Mouse (Mus musculus) midbrain, postnatal 0 days (tissue): ENCODE measurements around the gene Clgn. TPM values are rescaled to one million over a fixed set of nuclear protein-coding genes. Genes with fewer than 3 reads are reported as not detected.
A peak's percentile ranks its signal among the peaks of the same experiment; 100 is the strongest.

ENCODE experiments used
- ATAC-seq: fragments of 200-750 bp; cut with Nextera tagmentation; 2 replicates; pipeline ENCODE4 v1.8.0; 2017; ENCODE audit warnings: moderate number of reproducible peaks, mild to moderate bottlenecking, moderate TSS enrichment, moderate library complexity; ENCODE audit not compliant: low FRiP score
- DNase-seq: peaks from one replicate; pipeline ENCODE4 v3.0.0-alpha.2; 2015; ENCODE audit warnings: low spot score
- H3K27ac ChIP-seq: fragments of 300-500 bp; sonication (generic); 2 replicates; pipeline ENCODE4 v1.5.1; 2014; ENCODE audit warnings: low read depth, mild to moderate bottlenecking, low read length, mixed read lengths
- H3K27me3 ChIP-seq: fragments of 300-500 bp; sonication (generic); 2 replicates; pipeline ENCODE4 v1.6.1; 2014; ENCODE audit warnings: low read length, control low read depth, mixed read lengths; ENCODE audit not compliant: insufficient read depth
- H3K36me3 ChIP-seq: fragments of 300-500 bp; sonication (generic); 2 replicates; pipeline ENCODE4 v1.6.1; 2014; ENCODE audit warnings: low read length, control low read depth, mixed read lengths; ENCODE audit not compliant: insufficient read depth
- H3K4me1 ChIP-seq: fragments of 300-500 bp; sonication (generic); 2 replicates; pipeline ENCODE4 v1.6.1; 2014; ENCODE audit warnings: mild to moderate bottlenecking, control low read depth, antibody characterized with exemption, low read length, mixed read lengths; ENCODE audit not compliant: insufficient read depth
- H3K4me2 ChIP-seq: fragments of 300-500 bp; sonication (generic); 2 replicates; pipeline ENCODE4 v1.6.1; 2014; ENCODE audit warnings: low read depth, mild to moderate bottlenecking, low read length, mixed read lengths; ENCODE audit not compliant: poor library complexity, severe bottlenecking
- H3K4me3 ChIP-seq: fragments of 300-500 bp; sonication (generic); 2 replicates; pipeline ENCODE4 v1.5.1; 2014; ENCODE audit warnings: low read depth, mild to moderate bottlenecking, low read length, moderate library complexity
- H3K9ac ChIP-seq: fragments of 300-500 bp; sonication (generic); replicated peaks from 2 replicates; pipeline ENCODE4 v1.6.1; 2014; ENCODE audit warnings: mild to moderate bottlenecking, low read length, moderate library complexity, mixed read lengths; ENCODE audit not compliant: poor library complexity, severe bottlenecking
- H3K9me3 ChIP-seq: fragments of 300-500 bp; sonication (generic); 2 replicates; pipeline ENCODE4 v1.6.1; 2016; ENCODE audit warnings: low read length, control low read depth
- CTCF ChIP-seq: IDR thresholded peaks from 2 replicates; pipeline ENCODE4 v1.5.1; 2016; ENCODE audit warnings: antibody characterized with exemption, mild to moderate bottlenecking
- WGBS: fragments of 180-500 bp; shearing (Covaris S2); extraction: QIAGEN DNeasy Blood & Tissue Kit; methylation state at CpG from one replicate; pipeline ENCODE4 v1.1.7; 2014; 5-methylcytosine and 5-hydroxymethylcytosine counted together
- polyA plus RNA-seq: library from polyadenylated mRNA; unstranded; fragments of >200 nt; fragmentation: Nextera tagmentation; extraction: Ambion mirVana; gene quantifications from 2 replicates; pipeline ENCODE4 v1.2.1, GENCODE M21; 2015
- total RNA-seq: library from RNA; depleted of rRNA; stranded (reverse); fragments of >200 nt; gene quantifications from 2 replicates; pipeline ENCODE4 v1.2.3, GENCODE M21; 2014; rRNA removed

The Clgn gene
- total RNA-seq: 5.6 and 7.4 TPM in 2 replicates
- polyA plus RNA-seq: 11.4 and 11.6 TPM in 2 replicates

- peak; percentile 72 for DNase-seq
- peak; percentile 82; the same call in 1 of the 2 replicates for ATAC-seq
- TF ChIP-seq CTCF: no peak
- WGBS: 5% methylated on average over 39 of the region's 41 CpGs
- peak within 1 kb of the TSS; percentile 85 for H3K4me3 ChIP-seq
- H3K27me3 ChIP-seq: no peaks in the 10 kb centered on the region
- H3K27ac ChIP-seq: 0 out of 2 replicates have a peak within 1 kb of the TSS, but pooled peaks have one; percentile 12
- no peaks in the 10 kb centered on the region for H3K9me3 ChIP-seq
- peaks cover 4% of the 10 kb centered on the region; the same call in 1 of the 2 replicates for H3K4me1 ChIP-seq
- H3K4me2 ChIP-seq: peak within 1 kb of the TSS; percentile 87
- H3K36me3 ChIP-seq: no peaks in the 10 kb centered on the region
- peak within 1 kb of the TSS; percentile 80 for H3K9ac ChIP-seq
These were observed at the start of gene Clgn for GRCm38 (mm10) chr8:83389316-83390005. TSS of gene Clgn (plus strand) at chr8:83389867.

GRCm38 (mm10) chr8:83342076-83342475, 47.6 kb upstream of the Clgn start:
- H3K9ac ChIP-seq: no peak overlapping the region
- no peak overlapping the region for H3K27ac ChIP-seq
- no peak overlapping the region for H3K4me2 ChIP-seq
- 86% methylated on average over 3 of the region's 3 CpGs for WGBS
- H3K9me3 ChIP-seq: no peaks in the 10 kb centered on the region
- H3K4me3 ChIP-seq: no peak overlapping the region
- no peaks in the 10 kb centered on the region for H3K4me1 ChIP-seq
- ATAC-seq (no peak; the same call in 1 of the 2 replicates), DNase-seq (no peak)
- no peak for TF ChIP-seq CTCF
- H3K27me3 ChIP-seq: no peaks in the 10 kb centered on the region
- H3K36me3 ChIP-seq: no peaks in the 10 kb centered on the region

- Histone ChIP-seq H3K4me1 (no peaks in the 10 kb centered on the region), H3K27me3 (no peaks in the 10 kb centered on the region), H3K36me3 (no peaks in the 10 kb centered on the region), H3K4me2 (no peak overlapping the region), H3K9me3 (no peaks in the 10 kb centered on the region), H3K4me3 (no peak overlapping the region), H3K9ac (no peak overlapping the region), H3K27ac (no peak overlapping the region)
- ATAC-seq (no peak), DNase-seq (peak; percentile 67)
- TF ChIP-seq CTCF: peak; percentile 69
These were observed 47.0 kb upstream of the Clgn start for GRCm38 (mm10) chr8:83342693-83343092.

GRCm38 (mm10) chr8:83348263-83348662, 41.4 kb upstream of the Clgn start, which contains the start of gene Mgat4d:
TSS of gene Mgat4d (plus strand) at chr8:83348471.
- Histone ChIP-seq H3K4me1 (no peaks in the 10 kb centered on the region), H3K9ac (no peak within 1 kb of the TSS), H3K4me3 (no peak within 1 kb of the TSS), H3K9me3 (no peaks in the 10 kb centered on the region), H3K27me3 (no peaks in the 10 kb centered on the region), H3K27ac (no peak within 1 kb of the TSS), H3K36me3 (no peaks in the 10 kb centered on the region), H3K4me2 (no peak within 1 kb of the TSS)
- no peak for TF ChIP-seq CTCF
- WGBS: 84% methylated on average over 18 of the region's 18 CpGs
- ATAC-seq (no peak), DNase-seq (no peak)

GRCm38 (mm10) chr8:83351315-83351714, 38.4 kb upstream of the Clgn start:
- H3K4me3 ChIP-seq: no peak overlapping the region
- H3K9me3 ChIP-seq: no peaks in the 10 kb centered on the region
- no peak for TF ChIP-seq CTCF
- no peak overlapping the region for H3K4me2 ChIP-seq
- H3K4me1 ChIP-seq: no peaks in the 10 kb centered on the region
- no peak overlapping the region for H3K9ac ChIP-seq
- no peaks in the 10 kb centered on the region for H3K36me3 ChIP-seq
- 86% methylated on average over 2 of the region's 2 CpGs for WGBS
- H3K27ac ChIP-seq: no peak overlapping the region
- DNase-seq (no peak), ATAC-seq (no peak)
- H3K27me3 ChIP-seq: no peaks in the 10 kb centered on the region

- Histone ChIP-seq H3K4me2 (no peak overlapping the region), H3K9me3 (no peaks in the 10 kb centered on the region), H3K27ac (no peak overlapping the region), H3K4me1 (no peaks in the 10 kb centered on the region), H3K9ac (no peak overlapping the region), H3K36me3 (no peaks in the 10 kb centered on the region), H3K27me3 (no peaks in the 10 kb centered on the region), H3K4me3 (no peak overlapping the region)
- no peak for ATAC-seq
- 81% methylated on average over 7 of the region's 7 CpGs for WGBS
- no peak for DNase-seq
- no peak for TF ChIP-seq CTCF
These were observed 26.4 kb upstream of the Clgn start for GRCm38 (mm10) chr8:83363156-83363769.
